Mouse (Mus musculus) lung, postnatal 0 days (tissue): ENCODE data around the gene Mllt6.
A peak's percentile ranks its signal among the peaks of the same experiment; 100 is the strongest.

Source experiments
- CTCF ChIP-seq: IDR thresholded peaks from 2 replicates; pipeline ENCODE4 v1.5.1; 2016; ENCODE audit warnings: antibody characterized with exemption, mild to moderate bottlenecking
- EP300 ChIP-seq: IDR thresholded peaks from 2 replicates; pipeline ENCODE4 v1.6.1; 2016; ENCODE audit warnings: antibody characterized with exemption, mild to moderate bottlenecking, control low read depth

DNA sequence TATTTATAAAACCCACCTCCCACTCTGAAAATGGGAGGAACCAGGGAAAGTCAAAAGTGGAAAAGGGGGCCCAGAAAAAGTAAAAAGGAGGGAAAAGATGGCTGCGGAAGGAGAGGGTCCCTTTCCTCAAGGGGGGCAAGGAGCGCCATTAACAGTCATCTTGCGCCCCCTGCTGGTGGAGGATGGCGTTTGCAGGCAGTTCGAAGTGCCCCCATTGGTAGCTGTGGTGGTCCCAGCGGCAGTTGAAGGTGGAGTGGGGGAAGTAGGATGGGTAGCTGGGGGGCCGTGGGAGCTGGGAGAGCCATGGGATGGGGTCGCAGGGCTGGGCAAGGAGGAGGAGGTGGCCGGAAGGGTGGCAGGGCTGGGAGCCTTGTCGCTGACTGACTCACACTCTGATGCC lies 26.6 kb downstream of the Mllt6 start:
- TF ChIP-seq CTCF: peak; percentile 97
- TF ChIP-seq EP300: no peak
